10 mouse cellular contexts compared by ENCODE assay signal in genomic region chr1:45864564-45865014, GRCm38 (mm10). TPM values are rescaled to one million over a fixed set of nuclear protein-coding genes. Genes with fewer than 3 reads are reported as not detected.
DNase-seq lines count a peak whose midpoint lies in the region; ATAC-seq and TF ChIP-seq lines count a peak whose summit lies in the region.
"Had no signal": no experiment of that assay in that cellular context is flagged by ENCODE, and none has a peak within 500 bp of the region (broad histone marks: within the 10 kb centered on the region; RNA-seq: fewer than 3 reads in every experiment).

No protein-coding gene starts in this region.

- H3K9me3 ChIP-seq in liver, embryonic 11.5 days (ENCODE audit: control insufficient read depth, low read length) = no peaks in the 10 kb centered on the region
- peaks cover 3% of the 10 kb centered on the region for H3K9me3 ChIP-seq in liver, postnatal 0 days (ENCODE audit: low read length)
- H3K9me3 ChIP-seq in heart, embryonic 13.5 days = peaks cover 4% of the 10 kb centered on the region
- no peaks in the 10 kb centered on the region for H3K9me3 ChIP-seq in stomach, postnatal 0 days (ENCODE audit: control insufficient read depth, low read length)
- no peaks in the 10 kb centered on the region for H3K9me3 ChIP-seq in forebrain, postnatal 0 days (ENCODE audit: low read length)

- no peak for TF ChIP-seq EP300 in liver, postnatal 0 days (IDR thresholded peaks at IDR 0.05; ENCODE audit: low read depth)
- TF ChIP-seq EP300 in stomach, postnatal 0 days (optimal IDR thresholded peaks at IDR 0.05) = no peak

- H3K4me3 ChIP-seq in liver, embryonic 11.5 days (ENCODE audit: low read depth, low read length) = no peak overlapping the region
- H3K4me3 ChIP-seq in liver, postnatal 0 days (ENCODE audit: low read depth, low read length) = no peak overlapping the region
- H3K4me3 ChIP-seq in heart, embryonic 13.5 days = no peak overlapping the region
- no peak overlapping the region for H3K4me3 ChIP-seq in stomach, postnatal 0 days (ENCODE audit: low read depth, low read length)
- no peak overlapping the region for H3K4me3 ChIP-seq in forebrain, postnatal 0 days (ENCODE audit: low read depth, low read length)

- peak overlapping the region; percentile 8; the same call in 1 of the 2 replicates for H3K27ac ChIP-seq in liver, embryonic 11.5 days (ENCODE audit: low read depth, low read length)
- no peak overlapping the region; the same call in 1 of the 2 replicates for H3K27ac ChIP-seq in liver, postnatal 0 days (ENCODE audit: low read depth)
- H3K27ac ChIP-seq in heart, embryonic 13.5 days (replicated peaks) = peak overlapping the region; percentile 20
- peak overlapping the region; percentile 46; the same call in 1 of the 2 replicates for H3K27ac ChIP-seq in stomach, postnatal 0 days (replicated peaks)
- H3K27ac ChIP-seq in forebrain, postnatal 0 days (ENCODE audit: low read depth, low read length) = no peak overlapping the region

- no peak overlapping the region for H3K4me2 ChIP-seq in liver, embryonic 11.5 days
- no peak overlapping the region for H3K4me2 ChIP-seq in liver, postnatal 0 days (ENCODE audit: low read depth, low read length)
- H3K4me2 ChIP-seq in heart, embryonic 13.5 days = no peak overlapping the region
- H3K4me2 ChIP-seq in stomach, postnatal 0 days (replicated peaks; ENCODE audit: low read depth) = no peak overlapping the region
- H3K4me2 ChIP-seq in forebrain, postnatal 0 days (ENCODE audit: low read depth) = no peak overlapping the region

- ATAC-seq in liver, embryonic 11.5 days (replicated peaks; ENCODE audit: low FRiP score) = no peak
- ATAC-seq in liver, postnatal 0 days = no peak; the same call in 1 of the 2 replicates
- ATAC-seq in heart, embryonic 13.5 days (ENCODE audit: extremely low read depth, insufficient number of reproducible peaks, low FRiP score, low TSS enrichment) = no peak
- peak; percentile 49; the same call in 1 of the 2 replicates for ATAC-seq in stomach, postnatal 0 days (ENCODE audit: low FRiP score, low TSS enrichment)
- no peak for ATAC-seq in forebrain, postnatal 0 days
- no peak for ATAC-seq in erythroid progenitor cell, adult 5-6 weeks (replicated peaks; ENCODE audit: low FRiP score, poor library complexity, severe bottlenecking)
- ATAC-seq: midbrain, embryonic 16.5 days had no signal

- no peak for TF ChIP-seq CTCF in liver, postnatal 0 days (IDR thresholded peaks at IDR 0.05; ENCODE audit: low read depth)
- TF ChIP-seq CTCF in stomach, postnatal 0 days (IDR thresholded peaks at IDR 0.05; ENCODE audit: low read depth) = no peak
- TF ChIP-seq CTCF in forebrain, postnatal 0 days (IDR thresholded peaks at IDR 0.05; ENCODE audit: low read depth) = no peak

- no peaks in the 10 kb centered on the region for H3K36me3 ChIP-seq in liver, embryonic 11.5 days (ENCODE audit: control insufficient read depth, insufficient read depth, low read length)
- H3K36me3 ChIP-seq in liver, postnatal 0 days (replicated peaks; ENCODE audit: insufficient read depth, low read length) = no peaks in the 10 kb centered on the region
- H3K36me3 ChIP-seq in heart, embryonic 13.5 days = no peaks in the 10 kb centered on the region
- H3K36me3 ChIP-seq in stomach, postnatal 0 days (ENCODE audit: control insufficient read depth, insufficient read depth, low read length) = no peaks in the 10 kb centered on the region
- H3K36me3 ChIP-seq in forebrain, postnatal 0 days (ENCODE audit: insufficient read depth) = no peaks in the 10 kb centered on the region

- H3K27me3 ChIP-seq in liver, embryonic 11.5 days (replicated peaks; ENCODE audit: control insufficient read depth, insufficient read depth, low read length) = no peaks in the 10 kb centered on the region
- no peaks in the 10 kb centered on the region for H3K27me3 ChIP-seq in liver, postnatal 0 days (ENCODE audit: insufficient read depth, low read length)
- H3K27me3 ChIP-seq in heart, embryonic 13.5 days (replicated peaks) = no peaks in the 10 kb centered on the region
- no peaks in the 10 kb centered on the region for H3K27me3 ChIP-seq in stomach, postnatal 0 days (ENCODE audit: control insufficient read depth, insufficient read depth, low read length)
- H3K27me3 ChIP-seq in forebrain, postnatal 0 days (ENCODE audit: insufficient read depth, low read length) = no peaks in the 10 kb centered on the region

- DNase-seq in liver, embryonic 11.5 days (ENCODE audit: low spot score) = no peak
- DNase-seq in liver, postnatal 0 days = no peak
- DNase-seq in kidney, postnatal 36 days = peak; percentile 37 to 54
- DNase-seq in stomach, postnatal 0 days (ENCODE audit: low spot score) = no peak
- no peak for DNase-seq in forebrain, postnatal 0 days
- no peak for DNase-seq in thymus, postnatal 4 days

- peaks cover 6% of the 10 kb centered on the region for H3K4me1 ChIP-seq in liver, embryonic 11.5 days (replicated peaks; ENCODE audit: control insufficient read depth, insufficient read depth, low read length)
- peaks cover 27% of the 10 kb centered on the region for H3K4me1 ChIP-seq in liver, postnatal 0 days (ENCODE audit: insufficient read depth)
- peaks cover 59% of the 10 kb centered on the region for H3K4me1 ChIP-seq in heart, embryonic 13.5 days
- peaks cover 4% of the 10 kb centered on the region; the same call in 1 of the 2 replicates for H3K4me1 ChIP-seq in stomach, postnatal 0 days (replicated peaks; ENCODE audit: control insufficient read depth, insufficient read depth)
- no peaks in the 10 kb centered on the region for H3K4me1 ChIP-seq in forebrain, postnatal 0 days (ENCODE audit: insufficient read depth)

- WGBS in liver, embryonic 11.5 days = 58% methylated on average over 4 of the region's 4 CpGs
- 55% methylated on average over 4 of the region's 4 CpGs for WGBS in liver, postnatal 0 days (ENCODE audit: insufficient replicate concordance)
- 34% methylated on average over 4 of the region's 4 CpGs for WGBS in heart, embryonic 13.5 days
- WGBS in stomach, postnatal 0 days = 28% methylated on average over 4 of the region's 4 CpGs
- WGBS in forebrain, postnatal 0 days = 60% methylated on average over 4 of the region's 4 CpGs

- H3K9ac ChIP-seq in liver, embryonic 11.5 days (ENCODE audit: low read depth, low read length) = no peak overlapping the region
- H3K9ac ChIP-seq in liver, postnatal 0 days (replicated peaks) = no peak overlapping the region
- H3K9ac ChIP-seq in heart, embryonic 13.5 days = no peak overlapping the region
- H3K9ac ChIP-seq in stomach, postnatal 0 days (ENCODE audit: low read length) = no peak overlapping the region
- H3K9ac ChIP-seq in forebrain, postnatal 0 days = no peak overlapping the region

RNA-seq across cellular contexts. Expression of gene Gm5269, which starts 25.5 kb away (rescaled TPM):
- polyA plus RNA-seq in liver, embryonic 11.5 days (2014; fragmentation: Nextera tagmentation; extraction: Ambion mirVana) = not detected in 2 replicates
- not detected in 2 replicates for polyA plus RNA-seq in liver, postnatal 0 days (2015; fragmentation: Nextera tagmentation; extraction: Ambion mirVana)
- polyA plus RNA-seq in heart, embryonic 13.5 days (2015; fragmentation: Nextera tagmentation; extraction: Ambion mirVana) = not detected in 2 replicates
- polyA plus RNA-seq in stomach, postnatal 0 days (2015; fragmentation: Nextera tagmentation; extraction: Ambion mirVana) = not detected in 2 replicates
- total RNA-seq in forebrain, postnatal 0 days (2014; rRNA removed) = not detected in 2 replicates
- polyA plus RNA-seq in forebrain, postnatal 0 days (2015; fragmentation: Nextera tagmentation; extraction: Ambion mirVana) = not detected in 2 replicates
- total RNA-seq in erythroid progenitor cell, adult 5-6 weeks (2015; ENCODE audit: low replicate concordance) = not detected in 2 replicates
- not detected in 2 replicates for total RNA-seq in erythroid progenitor cell, adult 5-6 weeks (2017; ENCODE audit: low replicate concordance)
- total RNA-seq: common myeloid progenitor, adult 5-6 weeks had no signal
- polyA plus RNA-seq: midbrain, embryonic 16.5 days had no signal

Comparison
In these comparisons a context has a peak if more than half of its experiments do, and no peak if none do; other contexts are left out.
1. H3K27ac ChIP-seq: peak in liver, embryonic 11.5 days (single experiment), heart, embryonic 13.5 days (single experiment) and stomach, postnatal 0 days (single experiment); none in liver, postnatal 0 days (single experiment) and forebrain, postnatal 0 days (single experiment).
2. DNase-seq: peak in kidney, postnatal 36 days (2 of 2); none in liver, embryonic 11.5 days (single experiment), liver, postnatal 0 days (single experiment), stomach, postnatal 0 days (single experiment), forebrain, postnatal 0 days (single experiment) and thymus, postnatal 4 days (single experiment).